Mouse (Mus musculus) embryonic facial prominence, embryonic 12.5 days (tissue): ENCODE data around the gene Fads2. TPM values are rescaled to one million over a fixed set of nuclear protein-coding genes. Genes with fewer than 3 reads are reported as not detected.

ENCODE experiments used
- ATAC-seq: fragments of 200-750 bp; cut with Nextera tagmentation; 2 replicates; pipeline ENCODE4 v1.8.0; 2017; ENCODE audit not compliant: insufficient number of reproducible peaks, insufficient read depth, low FRiP score, low TSS enrichment
- H3K27ac ChIP-seq: fragments of 300-500 bp; sonication (generic); 2 replicates; pipeline ENCODE4 v1.5.1; 2016; ENCODE audit warnings: mild to moderate bottlenecking
- H3K27me3 ChIP-seq: fragments of 300-500 bp; sonication (generic); 2 replicates; pipeline ENCODE4 v1.6.1; 2016; ENCODE audit warnings: mild to moderate bottlenecking, moderate library complexity
- H3K36me3 ChIP-seq: fragments of 300-500 bp; sonication (generic); 2 replicates; pipeline ENCODE4 v1.6.1; 2016; ENCODE audit warnings: mild to moderate bottlenecking
- H3K4me1 ChIP-seq: fragments of 300-500 bp; sonication (generic); 2 replicates; pipeline ENCODE4 v1.6.1; 2016
- H3K4me2 ChIP-seq: fragments of 300-500 bp; sonication (generic); replicated peaks from 2 replicates; pipeline ENCODE4 v1.6.1; 2016; ENCODE audit warnings: mild to moderate bottlenecking, moderate library complexity
- H3K4me3 ChIP-seq: fragments of 300-500 bp; sonication (generic); 2 replicates; pipeline ENCODE4 v1.5.1; 2016; ENCODE audit warnings: mild to moderate bottlenecking
- H3K9ac ChIP-seq: fragments of 300-500 bp; sonication (generic); 2 replicates; pipeline ENCODE4 v1.6.1; 2016; ENCODE audit warnings: mild to moderate bottlenecking, moderate library complexity
- H3K9me3 ChIP-seq: fragments of 300-500 bp; sonication (generic); 2 replicates; pipeline ENCODE4 v1.6.1; 2016; ENCODE audit warnings: mild to moderate bottlenecking, moderate library complexity
- WGBS: fragments of 180-500 bp; shearing (Covaris S2); methylation state at CpG from one replicate; pipeline ENCODE4 v1.1.7; 2016; 5-methylcytosine and 5-hydroxymethylcytosine counted together
- polyA plus RNA-seq: library from polyadenylated mRNA; unstranded; fragments of >200 nt; fragmentation: Nextera tagmentation; extraction: Ambion mirVana; gene quantifications from 2 replicates; pipeline ENCODE4 v1.2.1, GENCODE M21; 2016

Gene Fads2
- polyA plus RNA-seq, 1 experiment from 2014 or later, result 125 TPM

GRCm38 (mm10) chr19:10122021-10122631 is 20.6 kb upstream of the Fads2 start:
- 76% methylated on average over 5 of the region's 5 CpGs for WGBS
- no peaks in the 10 kb centered on the region for H3K27me3 ChIP-seq
- no peak overlapping the region for H3K9ac ChIP-seq
- H3K27ac ChIP-seq, result no peak overlapping the region
- no peak overlapping the region for H3K4me3 ChIP-seq
- no peaks in the 10 kb centered on the region for H3K4me1 ChIP-seq
- H3K9me3 ChIP-seq, result no peaks in the 10 kb centered on the region
- no peak for ATAC-seq
- H3K36me3 ChIP-seq, result no peaks in the 10 kb centered on the region
- H3K4me2 ChIP-seq, result no peak overlapping the region

GRCm38 (mm10) chr19:10116641-10117040 is 15.1 kb upstream of the Fads2 start:
- no peaks in the 10 kb centered on the region for H3K36me3 ChIP-seq
- no peak for ATAC-seq
- H3K4me3 ChIP-seq, result no peak overlapping the region
- 52% methylated on average over 3 of the region's 3 CpGs for WGBS
- H3K27me3 ChIP-seq, result no peaks in the 10 kb centered on the region
- H3K27ac ChIP-seq, result no peak overlapping the region
- H3K9me3 ChIP-seq, result no peaks in the 10 kb centered on the region
- H3K4me2 ChIP-seq, result no peak overlapping the region
- no peaks in the 10 kb centered on the region for H3K4me1 ChIP-seq
- H3K9ac ChIP-seq, result no peak overlapping the region

GRCm38 (mm10) chr19:10115373-10116158 is 14.0 kb upstream of the Fads2 start:
- Histone ChIP-seq H3K4me1 (no peaks in the 10 kb centered on the region), H3K36me3 (no peaks in the 10 kb centered on the region), H3K4me3 (no peak overlapping the region), H3K9me3 (no peaks in the 10 kb centered on the region), H3K4me2 (no peak overlapping the region), H3K27ac (no peak overlapping the region), H3K27me3 (no peaks in the 10 kb centered on the region), H3K9ac (no peak overlapping the region; the same call in 1 of the 2 replicates)
- ATAC-seq, result no peak
- WGBS, result 80% methylated on average over 6 of the region's 6 CpGs

GRCm38 (mm10) chr19:10112956-10113355 is 11.4 kb upstream of the Fads2 start:
- ATAC-seq, result no peak
- Histone ChIP-seq H3K9ac (no peak overlapping the region), H3K27me3 (no peaks in the 10 kb centered on the region), H3K36me3 (no peaks in the 10 kb centered on the region), H3K4me1 (no peaks in the 10 kb centered on the region), H3K27ac (no peak overlapping the region), H3K4me3 (no peak overlapping the region), H3K4me2 (no peak overlapping the region), H3K9me3 (no peaks in the 10 kb centered on the region)
- WGBS, result 62% methylated on average over 4 of the region's 4 CpGs

DNA sequence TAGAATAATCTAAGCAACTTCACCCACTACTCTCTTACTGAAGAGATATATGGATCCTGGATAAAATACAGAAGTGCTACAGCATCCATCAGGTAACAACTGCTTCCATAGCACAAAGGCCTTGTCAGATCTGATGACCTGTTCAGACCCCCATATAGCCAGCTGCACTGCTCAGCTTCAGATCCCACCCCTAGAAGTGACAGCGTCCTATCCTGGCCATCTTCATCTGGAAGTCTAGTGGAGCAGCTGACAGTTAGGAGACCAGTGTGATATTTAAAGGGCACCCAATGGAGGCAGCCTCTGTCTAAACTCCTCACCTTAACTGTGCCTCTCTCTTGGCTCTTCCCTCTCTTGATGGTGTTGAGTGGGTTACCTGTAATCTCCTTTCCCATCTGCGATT is 7.1 kb upstream of the Fads2 start:
- H3K27me3 ChIP-seq, result no peaks in the 10 kb centered on the region
- no peak overlapping the region for H3K27ac ChIP-seq
- WGBS, result 82% methylated on average over 2 of the region's 2 CpGs
- no peaks in the 10 kb centered on the region for H3K4me1 ChIP-seq
- no peaks in the 10 kb centered on the region for H3K9me3 ChIP-seq
- H3K36me3 ChIP-seq, result no peaks in the 10 kb centered on the region
- H3K4me2 ChIP-seq, result no peak overlapping the region
- no peak overlapping the region for H3K9ac ChIP-seq
- H3K4me3 ChIP-seq, result no peak overlapping the region
- ATAC-seq, result no peak

DNA sequence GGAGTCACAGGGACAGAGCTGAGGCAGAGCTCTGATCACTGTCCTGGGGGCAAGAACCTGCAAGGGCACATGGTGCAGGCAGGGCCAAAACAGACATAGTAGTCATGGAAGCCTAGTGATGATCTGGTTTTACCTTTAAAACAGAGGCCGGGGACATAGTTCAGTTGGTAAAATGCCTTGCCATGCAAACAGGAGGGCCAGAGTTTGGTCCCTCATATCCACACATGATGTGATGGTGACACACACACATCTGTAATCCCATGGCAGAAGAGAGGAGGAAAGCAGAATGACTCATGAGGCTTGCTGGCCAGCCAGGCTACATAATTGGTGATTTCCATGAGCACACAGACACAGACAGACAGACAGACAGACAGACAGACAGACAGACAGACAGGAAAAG is 6.6 kb upstream of the Fads2 start:
- Histone ChIP-seq H3K4me3 (no peak overlapping the region), H3K36me3 (no peaks in the 10 kb centered on the region), H3K4me2 (no peak overlapping the region), H3K9ac (0 out of 2 replicates have a peak overlapping the region, but pooled peaks have one; percentile 0), H3K9me3 (no peaks in the 10 kb centered on the region), H3K4me1 (no peaks in the 10 kb centered on the region), H3K27ac (no peak overlapping the region), H3K27me3 (no peaks in the 10 kb centered on the region)
- no peak for ATAC-seq
- WGBS, result 100% methylated on average over 1 of the region's 1 CpGs

DNA sequence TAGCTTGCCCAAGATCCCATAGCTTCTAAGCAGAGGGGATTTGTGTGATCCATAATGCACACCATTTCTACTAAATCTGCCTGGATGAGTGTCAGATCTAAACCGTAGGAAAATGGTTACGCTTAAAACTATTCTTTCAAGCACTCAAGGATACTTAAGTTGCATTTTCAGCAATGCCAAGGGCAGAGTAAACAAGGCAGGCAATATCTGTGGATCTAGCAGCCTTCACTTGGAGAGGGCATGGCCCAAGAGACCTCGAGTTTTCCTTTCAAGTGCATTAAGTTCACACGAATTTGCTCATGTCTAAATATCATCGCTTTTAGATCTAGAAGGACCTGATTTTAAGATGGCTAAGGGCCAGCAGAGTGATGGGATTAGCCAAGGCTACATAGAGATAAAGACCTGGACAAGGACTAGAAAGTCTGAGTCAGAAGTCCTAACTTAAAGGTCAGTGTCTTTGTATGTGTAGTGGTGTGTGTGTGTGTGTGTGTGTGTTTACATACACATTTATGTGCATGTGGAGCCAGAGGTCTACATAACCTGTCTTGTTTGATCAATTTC is 5.6 kb upstream of the Fads2 start:
- 87% methylated on average over 5 of the region's 5 CpGs for WGBS
- H3K9me3 ChIP-seq, result no peaks in the 10 kb centered on the region

DNA sequence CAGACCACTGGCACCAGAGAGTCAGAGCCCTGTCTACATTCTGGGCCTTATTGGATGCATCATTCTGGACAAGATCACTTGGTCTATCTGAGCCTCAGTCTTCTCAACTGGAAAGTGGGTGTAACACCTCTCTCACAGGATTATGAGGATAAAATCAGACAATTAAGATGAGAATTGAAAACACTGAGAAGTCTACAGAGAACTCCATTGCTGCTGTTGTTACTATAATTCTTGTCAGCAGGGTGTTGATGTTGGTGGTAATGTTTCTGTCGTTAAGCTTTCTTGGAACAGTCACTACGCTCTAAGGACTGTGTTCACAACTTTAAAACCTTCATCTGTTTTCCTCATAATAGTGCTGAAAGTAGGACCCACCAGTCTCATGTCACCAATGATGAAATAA is 5.1 kb upstream of the Fads2 start:
- no peaks in the 10 kb centered on the region for H3K9me3 ChIP-seq
- H3K4me2 ChIP-seq, result no peak overlapping the region
- H3K4me3 ChIP-seq, result no peak overlapping the region
- H3K4me1 ChIP-seq, result no peaks in the 10 kb centered on the region
- no peaks in the 10 kb centered on the region for H3K27me3 ChIP-seq
- no peak overlapping the region for H3K27ac ChIP-seq
- no peaks in the 10 kb centered on the region for H3K36me3 ChIP-seq
- 90% methylated on average over 2 of the region's 2 CpGs for WGBS
- no peak for ATAC-seq
- H3K9ac ChIP-seq, result no peak overlapping the region

More for the DNA sequence above, 5.6 kb upstream of the Fads2 start:
- H3K4me1 ChIP-seq, result no peaks in the 10 kb centered on the region
- no peak overlapping the region for H3K9ac ChIP-seq
- no peaks in the 10 kb centered on the region for H3K36me3 ChIP-seq
- no peak overlapping the region for H3K4me2 ChIP-seq
- no peak for ATAC-seq
- no peak overlapping the region for H3K27ac ChIP-seq
- H3K4me3 ChIP-seq, result no peak overlapping the region
- H3K27me3 ChIP-seq, result no peaks in the 10 kb centered on the region

- no peak overlapping the region for H3K27ac ChIP-seq
- H3K9me3 ChIP-seq, result no peaks in the 10 kb centered on the region
- 82% methylated on average over 10 of the region's 10 CpGs for WGBS
- H3K4me2 ChIP-seq, result no peak overlapping the region
- H3K9ac ChIP-seq, result no peak overlapping the region
- H3K4me1 ChIP-seq, result no peaks in the 10 kb centered on the region
- H3K27me3 ChIP-seq, result no peaks in the 10 kb centered on the region
- ATAC-seq, result no peak
- no peaks in the 10 kb centered on the region for H3K36me3 ChIP-seq
- H3K4me3 ChIP-seq, result no peak overlapping the region
These were observed 3.5 kb upstream of the Fads2 start for GRCm38 (mm10) chr19:10105034-10105493.

DNA sequence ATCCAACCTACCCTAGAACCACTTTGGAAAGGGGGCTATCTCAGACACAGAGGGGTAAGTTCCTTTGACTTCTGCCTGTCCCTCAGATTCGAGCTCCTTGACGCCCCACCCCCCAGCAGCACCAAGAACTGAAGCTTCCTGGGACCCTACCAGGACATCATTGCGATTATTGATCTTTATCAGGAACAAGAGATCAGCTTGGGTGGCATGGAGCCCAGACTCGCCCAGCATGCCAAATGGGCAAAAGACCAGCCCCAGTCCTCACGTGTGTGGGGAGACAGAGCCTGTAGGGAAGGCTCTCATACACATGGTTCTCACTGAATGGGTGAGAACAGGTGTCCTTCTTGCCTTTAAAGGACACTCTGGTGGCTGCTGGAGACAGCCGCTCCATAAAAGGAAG is 2.7 kb upstream of the Fads2 start:
- WGBS, result 84% methylated on average over 6 of the region's 6 CpGs
- Histone ChIP-seq H3K9ac (no peak overlapping the region), H3K36me3 (no peaks in the 10 kb centered on the region), H3K4me3 (no peak overlapping the region), H3K4me2 (no peak overlapping the region), H3K27ac (no peak overlapping the region), H3K9me3 (no peaks in the 10 kb centered on the region), H3K4me1 (peaks cover 8% of the 10 kb centered on the region), H3K27me3 (no peaks in the 10 kb centered on the region)
- ATAC-seq, result no peak

GRCm38 (mm10) chr19:10102054-10102700 is 631 bp upstream of the Fads2 start:
- 7% methylated on average over 16 of the region's 25 CpGs for WGBS
- Histone ChIP-seq H3K9me3 (no peaks in the 10 kb centered on the region), H3K36me3 (no peaks in the 10 kb centered on the region), H3K4me3 (peak overlapping the region; percentile 78), H3K27ac (peak overlapping the region; percentile 93), H3K4me2 (peak overlapping the region; percentile 64), H3K4me1 (peaks cover 16% of the 10 kb centered on the region), H3K9ac (peak overlapping the region; percentile 82), H3K27me3 (no peaks in the 10 kb centered on the region)
- ATAC-seq, result peak; percentile 48; the same call in 1 of the 2 replicates
